Mouse (Mus musculus): ENCODE results near the gene Nfia. TPM values are rescaled to one million over a fixed set of nuclear protein-coding genes. Genes with fewer than 3 reads are reported as not detected.

Nfia gene
- polyA plus RNA-seq, 1 experiment from 2014 or later: 33.7 TPM

DNA sequence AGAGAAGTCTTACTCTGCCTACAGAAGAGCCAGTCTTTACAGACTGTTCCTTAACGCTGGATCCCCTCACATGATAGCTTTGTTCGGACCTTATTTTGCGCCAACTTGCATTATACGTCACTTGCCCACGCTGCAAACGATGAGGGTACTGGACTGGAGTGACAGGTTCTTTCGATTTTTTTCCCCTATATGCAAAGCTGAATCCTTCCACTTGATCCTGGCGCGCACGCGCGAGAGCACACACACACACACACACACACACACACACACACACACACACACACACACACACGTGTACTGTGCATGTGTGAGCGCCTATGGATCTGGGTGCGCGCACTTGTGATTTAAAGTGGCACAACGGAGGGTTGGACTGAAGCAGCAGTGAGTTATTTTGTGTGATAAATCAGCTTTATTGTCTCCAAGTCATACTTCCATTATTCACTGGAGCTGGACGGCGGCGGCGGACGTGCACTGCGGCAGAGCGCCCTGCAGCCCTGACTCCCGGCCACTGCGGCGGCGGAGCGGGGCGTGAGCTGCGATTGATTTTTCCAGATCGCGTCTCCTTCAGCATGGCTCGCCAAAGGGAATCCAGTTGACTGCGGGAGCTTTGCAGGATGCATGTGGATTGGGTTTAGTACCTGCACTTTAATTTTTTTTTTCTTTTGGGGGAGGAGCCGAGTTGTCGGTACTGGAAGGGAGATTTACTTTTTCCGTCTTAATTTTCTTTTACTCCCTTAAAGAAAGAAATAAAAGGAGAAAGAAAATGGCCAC, 15.1 kb upstream of the Nfia start:
- Histone ChIP-seq H3K9me3 (replicated peaks; ENCODE audit: control insufficient read depth, low read length) (no peaks in the 10 kb centered on the region), H3K4me2 (peak overlapping the region; percentile 77), H3K36me3 (ENCODE audit: control insufficient read depth, insufficient read depth, low read length) (no peaks in the 10 kb centered on the region), H3K27ac (ENCODE audit: low read depth, low read length) (peak overlapping the region; percentile 64), H3K4me3 (ENCODE audit: low read depth, low read length) (peak overlapping the region; percentile 60), H3K4me1 (ENCODE audit: control insufficient read depth, insufficient read depth, low read length) (peaks cover 15% of the 10 kb centered on the region), H3K9ac (ENCODE audit: low read depth, low read length) (peak overlapping the region; percentile 82), H3K27me3 (ENCODE audit: control insufficient read depth, insufficient read depth, low read length) (no peaks in the 10 kb centered on the region; the same call in 1 of the 2 replicates)
- WGBS (ENCODE audit: insufficient replicate concordance): under 1% methylated on average over 38 of the region's 38 CpGs
- peak; percentile 69; the same call in 1 of the 2 replicates for ATAC-seq (replicated peaks; ENCODE audit: insufficient number of reproducible peaks, low FRiP score, low TSS enrichment)

- peak overlapping the region; percentile 77 for H3K4me2 ChIP-seq
- peak; percentile 68; the same call in 1 of the 2 replicates for ATAC-seq (replicated peaks; ENCODE audit: insufficient number of reproducible peaks, low FRiP score, low TSS enrichment)
- H3K27ac ChIP-seq (ENCODE audit: low read depth, low read length): peak overlapping the region; percentile 64
- peak overlapping the region; percentile 60 for H3K4me3 ChIP-seq (ENCODE audit: low read depth, low read length)
- H3K9me3 ChIP-seq (replicated peaks; ENCODE audit: control insufficient read depth, low read length): no peaks in the 10 kb centered on the region
- H3K4me1 ChIP-seq (ENCODE audit: control insufficient read depth, insufficient read depth, low read length): peaks cover 10% of the 10 kb centered on the region
- WGBS (ENCODE audit: insufficient replicate concordance): 1% methylated on average over 14 of the region's 14 CpGs
- H3K9ac ChIP-seq (ENCODE audit: low read depth, low read length): peak overlapping the region; percentile 82
- H3K36me3 ChIP-seq (ENCODE audit: control insufficient read depth, insufficient read depth, low read length): no peaks in the 10 kb centered on the region
- H3K27me3 ChIP-seq (ENCODE audit: control insufficient read depth, insufficient read depth, low read length): no peaks in the 10 kb centered on the region; the same call in 1 of the 2 replicates
Observed at GRCm38 (mm10) chr4:97757978-97758461, 14.5 kb upstream of the Nfia start.

DNA sequence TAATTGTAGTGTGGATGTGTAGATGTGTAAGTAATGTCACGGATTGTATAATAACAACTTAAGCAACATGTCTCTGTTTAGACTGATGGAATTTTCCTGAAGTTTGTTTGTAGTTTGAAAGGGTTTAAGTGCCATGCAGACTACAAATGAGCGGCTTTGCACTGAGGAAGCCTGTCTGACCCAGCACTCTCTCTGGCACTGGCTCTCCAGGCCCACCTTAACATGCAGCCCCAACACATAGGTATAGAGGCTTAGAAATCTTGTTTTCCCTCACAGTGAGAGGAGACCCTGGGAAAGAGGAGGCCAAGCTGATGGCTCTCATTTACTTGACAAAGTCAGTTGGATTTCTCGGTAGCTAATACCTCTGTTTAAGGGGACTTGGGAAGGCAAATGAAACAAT, 13.9 kb upstream of the Nfia start:
- Histone ChIP-seq H3K4me3 (ENCODE audit: low read depth, low read length) (peak overlapping the region; percentile 60; the same call in 1 of the 2 replicates), H3K4me2 (peak overlapping the region; percentile 77), H3K9me3 (replicated peaks; ENCODE audit: control insufficient read depth, low read length) (no peaks in the 10 kb centered on the region), H3K27me3 (ENCODE audit: control insufficient read depth, insufficient read depth, low read length) (no peaks in the 10 kb centered on the region; the same call in 1 of the 2 replicates), H3K36me3 (ENCODE audit: control insufficient read depth, insufficient read depth, low read length) (no peaks in the 10 kb centered on the region), H3K9ac (ENCODE audit: low read depth, low read length) (peak overlapping the region; percentile 82; the same call in 1 of the 2 replicates), H3K27ac (ENCODE audit: low read depth, low read length) (no peak overlapping the region), H3K4me1 (ENCODE audit: control insufficient read depth, insufficient read depth, low read length) (peaks cover 10% of the 10 kb centered on the region)
- no peak for ATAC-seq (replicated peaks; ENCODE audit: insufficient number of reproducible peaks, low FRiP score, low TSS enrichment)
- WGBS (ENCODE audit: insufficient replicate concordance): 48% methylated on average over 3 of the region's 3 CpGs

GRCm38 (mm10) chr4:97764616-97765015, 7.9 kb upstream of the Nfia start:
- no peak for ATAC-seq (replicated peaks; ENCODE audit: insufficient number of reproducible peaks, low FRiP score, low TSS enrichment)
- no peak overlapping the region for H3K9ac ChIP-seq (ENCODE audit: low read depth, low read length)
- WGBS (ENCODE audit: insufficient replicate concordance): 20% methylated on average over 4 of the region's 4 CpGs
- H3K4me1 ChIP-seq (ENCODE audit: control insufficient read depth, insufficient read depth, low read length): 0 out of 2 replicates have a peak, but pooled peaks cover 3% of the 10 kb centered on the region
- no peak overlapping the region for H3K4me2 ChIP-seq
- H3K9me3 ChIP-seq (replicated peaks; ENCODE audit: control insufficient read depth, low read length): no peaks in the 10 kb centered on the region
- H3K4me3 ChIP-seq (ENCODE audit: low read depth, low read length): no peak overlapping the region
- no peak overlapping the region for H3K27ac ChIP-seq (ENCODE audit: low read depth, low read length)
- H3K36me3 ChIP-seq (ENCODE audit: control insufficient read depth, insufficient read depth, low read length): no peaks in the 10 kb centered on the region
- H3K27me3 ChIP-seq (ENCODE audit: control insufficient read depth, insufficient read depth, low read length): no peaks in the 10 kb centered on the region

- 0 out of 2 replicates have a peak, but pooled peaks cover 3% of the 10 kb centered on the region for H3K4me1 ChIP-seq (ENCODE audit: control insufficient read depth, insufficient read depth, low read length)
- 65% methylated on average over 4 of the region's 4 CpGs for WGBS (ENCODE audit: insufficient replicate concordance)
- H3K4me2 ChIP-seq: no peak overlapping the region
- no peak overlapping the region for H3K27ac ChIP-seq (ENCODE audit: low read depth, low read length)
- H3K9ac ChIP-seq (ENCODE audit: low read depth, low read length): no peak overlapping the region
- no peak for ATAC-seq (replicated peaks; ENCODE audit: insufficient number of reproducible peaks, low FRiP score, low TSS enrichment)
- no peaks in the 10 kb centered on the region for H3K27me3 ChIP-seq (ENCODE audit: control insufficient read depth, insufficient read depth, low read length)
- no peak overlapping the region for H3K4me3 ChIP-seq (ENCODE audit: low read depth, low read length)
- no peaks in the 10 kb centered on the region for H3K9me3 ChIP-seq (replicated peaks; ENCODE audit: control insufficient read depth, low read length)
- H3K36me3 ChIP-seq (ENCODE audit: control insufficient read depth, insufficient read depth, low read length): no peaks in the 10 kb centered on the region
Observed at GRCm38 (mm10) chr4:97765341-97766020, 7.1 kb upstream of the Nfia start.

DNA sequence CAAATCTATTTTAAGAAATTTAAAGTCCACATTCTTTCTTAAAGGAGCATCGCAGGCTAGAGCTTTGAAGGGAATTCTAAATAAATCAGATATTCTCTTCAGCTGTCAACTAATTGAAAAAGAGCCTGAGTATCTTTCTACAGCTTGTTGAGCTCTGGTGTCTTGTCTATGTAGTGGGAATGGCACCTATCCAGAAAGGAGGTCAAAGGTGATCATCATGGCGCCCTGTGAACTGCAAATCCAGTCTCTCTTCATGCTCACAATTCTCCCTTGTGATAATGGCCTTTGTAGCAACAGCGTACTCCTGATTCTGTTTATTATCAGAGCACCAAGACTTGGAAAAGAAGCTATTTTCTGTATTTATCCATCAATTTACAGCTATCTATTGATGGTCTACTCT, 6.4 kb upstream of the Nfia start:
- 0 out of 2 replicates have a peak, but pooled peaks cover 3% of the 10 kb centered on the region for H3K4me1 ChIP-seq (ENCODE audit: control insufficient read depth, insufficient read depth, low read length)
- WGBS (ENCODE audit: insufficient replicate concordance): 85% methylated on average over 3 of the region's 3 CpGs
- H3K9ac ChIP-seq (ENCODE audit: low read depth, low read length): no peak overlapping the region
- no peaks in the 10 kb centered on the region for H3K27me3 ChIP-seq (ENCODE audit: control insufficient read depth, insufficient read depth, low read length)
- H3K4me2 ChIP-seq: no peak overlapping the region
- no peak overlapping the region for H3K4me3 ChIP-seq (ENCODE audit: low read depth, low read length)
- H3K27ac ChIP-seq (ENCODE audit: low read depth, low read length): no peak overlapping the region
- H3K36me3 ChIP-seq (ENCODE audit: control insufficient read depth, insufficient read depth, low read length): no peaks in the 10 kb centered on the region
- H3K9me3 ChIP-seq (replicated peaks; ENCODE audit: control insufficient read depth, low read length): no peaks in the 10 kb centered on the region
- ATAC-seq (replicated peaks; ENCODE audit: insufficient number of reproducible peaks, low FRiP score, low TSS enrichment): no peak

DNA sequence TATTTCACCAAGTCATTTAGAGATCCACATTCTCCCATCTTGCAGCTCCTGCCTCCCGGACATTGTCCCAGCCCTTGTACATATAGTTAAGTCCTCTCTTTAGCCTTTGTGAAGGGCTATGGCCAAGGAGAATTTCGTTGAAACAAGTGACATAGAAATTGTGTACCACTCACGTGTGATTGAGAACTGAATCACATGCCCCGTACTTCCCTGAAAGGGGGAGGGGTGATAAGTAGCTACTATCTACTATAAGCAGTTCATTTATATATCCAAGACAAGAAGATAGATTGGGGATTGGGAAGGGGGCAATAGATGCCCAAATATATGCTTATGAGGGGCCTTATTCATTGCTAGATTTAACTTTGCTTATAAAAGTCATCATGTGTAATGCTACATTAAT, 5.5 kb upstream of the Nfia start:
- Histone ChIP-seq H3K27me3 (ENCODE audit: control insufficient read depth, insufficient read depth, low read length) (no peaks in the 10 kb centered on the region), H3K4me1 (ENCODE audit: control insufficient read depth, insufficient read depth, low read length) (0 out of 2 replicates have a peak, but pooled peaks cover 3% of the 10 kb centered on the region), H3K4me3 (ENCODE audit: low read depth, low read length) (no peak overlapping the region), H3K4me2 (no peak overlapping the region), H3K36me3 (ENCODE audit: control insufficient read depth, insufficient read depth, low read length) (no peaks in the 10 kb centered on the region), H3K27ac (ENCODE audit: low read depth, low read length) (no peak overlapping the region), H3K9me3 (replicated peaks; ENCODE audit: control insufficient read depth, low read length) (no peaks in the 10 kb centered on the region), H3K9ac (ENCODE audit: low read depth, low read length) (no peak overlapping the region)
- ATAC-seq (replicated peaks; ENCODE audit: insufficient number of reproducible peaks, low FRiP score, low TSS enrichment): no peak
- WGBS (ENCODE audit: insufficient replicate concordance): 64% methylated on average over 4 of the region's 4 CpGs

GRCm38 (mm10) chr4:97767516-97767915, 5.0 kb upstream of the Nfia start:
- Histone ChIP-seq H3K36me3 (ENCODE audit: control insufficient read depth, insufficient read depth, low read length) (no peaks in the 10 kb centered on the region), H3K9ac (ENCODE audit: low read depth, low read length) (no peak overlapping the region), H3K27me3 (ENCODE audit: control insufficient read depth, insufficient read depth, low read length) (no peaks in the 10 kb centered on the region), H3K4me3 (ENCODE audit: low read depth, low read length) (no peak overlapping the region), H3K9me3 (replicated peaks; ENCODE audit: control insufficient read depth, low read length) (no peaks in the 10 kb centered on the region), H3K27ac (ENCODE audit: low read depth, low read length) (no peak overlapping the region), H3K4me2 (no peak overlapping the region), H3K4me1 (ENCODE audit: control insufficient read depth, insufficient read depth, low read length) (0 out of 2 replicates have a peak, but pooled peaks cover 3% of the 10 kb centered on the region)
- ATAC-seq (replicated peaks; ENCODE audit: insufficient number of reproducible peaks, low FRiP score, low TSS enrichment): no peak
- 86% methylated on average over 5 of the region's 5 CpGs for WGBS (ENCODE audit: insufficient replicate concordance)

All from heart, embryonic 11.5 days (tissue).